Mouse (Mus musculus) kidney, postnatal 0 days (tissue): ENCODE measurements at regions not wholly inside any gene's neighbourhood (a gene's known extent, or its start where the extent isn't known, plus 50 kb on each side); places are given as distances from the start of the nearest gene placed in this dataset.

Experiments used
- ATAC-seq: fragments of 200-750 bp; cut with Nextera tagmentation; replicated peaks from 2 replicates; pipeline ENCODE4 v1.8.0; 2017; ENCODE audit warnings: low read depth, moderate number of reproducible peaks, moderate TSS enrichment, moderate library complexity; ENCODE audit not compliant: low FRiP score
- DNase-seq: peaks from one replicate; pipeline ENCODE4 v3.0.0-alpha.2; 2016; ENCODE audit warnings: low spot score
- H3K27ac ChIP-seq: fragments of 300-500 bp; sonication (generic); 2 replicates; pipeline ENCODE4 v1.5.1; 2014; ENCODE audit warnings: mild to moderate bottlenecking
- H3K27me3 ChIP-seq: fragments of 300-500 bp; sonication (generic); 2 replicates; pipeline ENCODE4 v1.6.1; 2014; ENCODE audit warnings: low read length, mixed read lengths; ENCODE audit not compliant: insufficient read depth
- H3K36me3 ChIP-seq: fragments of 300-500 bp; sonication (generic); 2 replicates; pipeline ENCODE4 v1.6.1; 2014; ENCODE audit warnings: low read length, mixed read lengths; ENCODE audit not compliant: insufficient read depth
- H3K4me1 ChIP-seq: fragments of 300-500 bp; sonication (generic); replicated peaks from 2 replicates; pipeline ENCODE4 v1.6.1; 2014; ENCODE audit warnings: antibody characterized with exemption, low read length, mixed read lengths; ENCODE audit not compliant: insufficient read depth
- H3K4me2 ChIP-seq: fragments of 300-500 bp; sonication (generic); 2 replicates; pipeline ENCODE4 v1.6.1; 2014; ENCODE audit warnings: mild to moderate bottlenecking, low read length, moderate library complexity, mixed read lengths
- H3K4me3 ChIP-seq: fragments of 300-500 bp; sonication (generic); replicated peaks from 2 replicates; pipeline ENCODE4 v1.5.1; 2014; ENCODE audit warnings: low read depth, low read length
- H3K9ac ChIP-seq: fragments of 300-500 bp; sonication (generic); 2 replicates; pipeline ENCODE4 v1.6.1; 2014; ENCODE audit warnings: low read depth, low read length
- H3K9me3 ChIP-seq: fragments of 300-500 bp; sonication (generic); replicated peaks from 2 replicates; pipeline ENCODE4 v1.6.1; 2016; ENCODE audit warnings: low read length, inconsistent platforms, mixed read lengths
- CTCF ChIP-seq: IDR thresholded peaks from 2 replicates; pipeline ENCODE4 v1.5.1; 2016; ENCODE audit warnings: antibody characterized with exemption, low read depth, mild to moderate bottlenecking, moderate library complexity
- WGBS: fragments of 180-500 bp; shearing (Covaris S2); extraction: QIAGEN DNeasy Blood & Tissue Kit; methylation state at CpG from one replicate; pipeline ENCODE4 v1.1.7; 2014; 5-methylcytosine and 5-hydroxymethylcytosine counted together

- Histone ChIP-seq H3K4me1 (peaks cover 10% of the 10 kb centered on the region; the same call in 1 of the 2 replicates), H3K4me2 (peak overlapping the region; percentile 38), H3K9ac (0 out of 2 replicates have a peak overlapping the region, but pooled peaks have one; percentile 19), H3K27me3 (no peaks in the 10 kb centered on the region), H3K27ac (no peak overlapping the region), H3K36me3 (no peaks in the 10 kb centered on the region), H3K4me3 (no peak overlapping the region), H3K9me3 (no peaks in the 10 kb centered on the region)
- WGBS = 23% methylated on average over 27 of the region's 27 CpGs
- TF ChIP-seq CTCF = peak; percentile 97
- DNase-seq = peak; percentile 93
- ATAC-seq = peak; percentile 79
These were observed 159.4 kb downstream of the Zfp36l2 start for GRCm38 (mm10) chr17:84028157-84028970.

- H3K27me3 ChIP-seq = no peaks in the 10 kb centered on the region
- H3K36me3 ChIP-seq = no peaks in the 10 kb centered on the region
- H3K9ac ChIP-seq = no peak overlapping the region
- H3K27ac ChIP-seq = no peak overlapping the region
- no peak for DNase-seq
- no peaks in the 10 kb centered on the region for H3K9me3 ChIP-seq
- no peak overlapping the region for H3K4me3 ChIP-seq
- 58% methylated on average over 9 of the region's 9 CpGs for WGBS
- TF ChIP-seq CTCF = no peak
- no peak for ATAC-seq
- peaks cover 10% of the 10 kb centered on the region; the same call in 1 of the 2 replicates for H3K4me1 ChIP-seq
- no peak overlapping the region for H3K4me2 ChIP-seq
These were observed 160.5 kb downstream of the Zfp36l2 start for GRCm38 (mm10) chr17:84027275-84027674.

GRCm38 (mm10) chr17:84026110-84026509 lies 161.6 kb downstream of the Zfp36l2 start:
- Histone ChIP-seq H3K4me2 (no peak overlapping the region), H3K9ac (0 out of 2 replicates have a peak overlapping the region, but pooled peaks have one; percentile 13), H3K4me1 (peaks cover 10% of the 10 kb centered on the region; the same call in 1 of the 2 replicates), H3K27me3 (no peaks in the 10 kb centered on the region), H3K36me3 (no peaks in the 10 kb centered on the region), H3K4me3 (no peak overlapping the region), H3K9me3 (no peaks in the 10 kb centered on the region), H3K27ac (no peak overlapping the region)
- 43% methylated on average over 9 of the region's 9 CpGs for WGBS
- ATAC-seq = 0 out of 2 replicates have a peak, but pooled peaks have one; percentile 22
- TF ChIP-seq CTCF = no peak
- DNase-seq = peak; percentile 47

GRCm38 (mm10) chr17:84022358-84022757 lies 165.4 kb downstream of the Zfp36l2 start:
- H3K4me2 ChIP-seq = no peak overlapping the region
- no peaks in the 10 kb centered on the region for H3K27me3 ChIP-seq
- H3K9me3 ChIP-seq = no peaks in the 10 kb centered on the region
- H3K4me1 ChIP-seq = no peaks in the 10 kb centered on the region
- no peak for TF ChIP-seq CTCF
- DNase-seq = no peak
- no peak overlapping the region for H3K4me3 ChIP-seq
- ATAC-seq = no peak
- no peak overlapping the region for H3K9ac ChIP-seq
- WGBS = 78% methylated on average over 7 of the region's 7 CpGs
- H3K36me3 ChIP-seq = no peaks in the 10 kb centered on the region
- H3K27ac ChIP-seq = no peak overlapping the region

GRCm38 (mm10) chr17:84018817-84019216 lies 168.9 kb downstream of the Zfp36l2 start:
- H3K4me3 ChIP-seq = no peak overlapping the region
- H3K36me3 ChIP-seq = no peaks in the 10 kb centered on the region
- WGBS = 25% methylated on average over 1 of the region's 1 CpGs
- no peaks in the 10 kb centered on the region for H3K9me3 ChIP-seq
- DNase-seq (no peak), ATAC-seq (no peak)
- no peaks in the 10 kb centered on the region for H3K27me3 ChIP-seq
- H3K9ac ChIP-seq = no peak overlapping the region
- H3K4me2 ChIP-seq = no peak overlapping the region
- H3K4me1 ChIP-seq = no peaks in the 10 kb centered on the region
- H3K27ac ChIP-seq = no peak overlapping the region
- TF ChIP-seq CTCF = no peak

- 78% methylated on average over 4 of the region's 4 CpGs for WGBS
- DNase-seq (no peak), ATAC-seq (no peak)
- Histone ChIP-seq H3K27me3 (no peaks in the 10 kb centered on the region), H3K9ac (no peak overlapping the region), H3K36me3 (no peaks in the 10 kb centered on the region), H3K4me1 (no peaks in the 10 kb centered on the region), H3K4me2 (no peak overlapping the region), H3K27ac (no peak overlapping the region), H3K9me3 (no peaks in the 10 kb centered on the region), H3K4me3 (no peak overlapping the region)
- TF ChIP-seq CTCF = no peak
These were observed 169.9 kb downstream of the Zfp36l2 start for GRCm38 (mm10) chr17:84017891-84018290.
